Mouse (Mus musculus): ENCODE data around the gene Gga2.

Gga2 gene

DNA sequence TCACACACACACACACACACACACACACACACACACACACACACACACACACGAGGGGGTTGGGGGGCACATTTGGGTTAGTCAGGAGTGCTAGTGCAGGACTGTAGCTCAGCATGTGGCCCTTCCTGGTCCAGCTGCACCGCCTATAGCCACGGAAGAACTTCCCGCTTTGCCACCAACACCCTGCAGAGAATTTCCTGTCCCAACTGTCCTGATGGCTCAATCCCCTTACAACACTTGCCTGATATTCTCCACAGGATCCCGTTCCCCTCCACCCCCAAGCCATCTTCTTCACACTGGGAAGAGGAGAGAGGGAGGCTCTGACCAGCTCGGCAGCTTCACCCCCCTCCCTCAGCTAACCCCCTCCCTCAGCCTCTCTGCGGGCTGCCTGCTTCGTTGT is 20.6 kb downstream of the Gga2 start:
- no peak for DNase-seq (ENCODE audit: low read depth, low spot score)

DNA sequence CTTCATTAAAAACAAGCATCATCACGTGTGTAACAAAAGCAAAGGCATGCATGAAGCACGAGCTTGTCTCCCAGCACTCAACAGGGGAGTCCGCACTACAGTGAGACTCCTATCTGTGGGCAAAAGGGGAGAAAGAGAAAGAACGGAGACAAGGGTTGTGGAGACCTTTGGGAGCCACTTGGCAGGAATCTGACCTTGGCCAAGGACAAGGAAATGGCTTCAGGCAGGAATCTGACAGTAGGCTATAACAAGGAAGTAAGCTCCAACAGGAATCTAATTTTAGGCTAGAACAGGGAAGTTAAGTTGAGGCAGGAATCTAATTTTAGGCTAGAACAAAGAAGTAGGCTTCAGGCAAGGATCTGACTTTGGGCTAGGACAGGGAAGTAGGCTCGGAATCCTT is 25.1 kb downstream of the Gga2 start:
- no peak for DNase-seq (ENCODE audit: low read depth, low spot score)

GRCm38 (mm10) chr7:121981307-121981871 is 39.6 kb downstream of the Gga2 start, which contains the start of gene Cog7:
Cog7 (minus strand) TSS chr7:121981711.
- DNase-seq (ENCODE audit: low read depth, low spot score) = peak; percentile 87

DNA sequence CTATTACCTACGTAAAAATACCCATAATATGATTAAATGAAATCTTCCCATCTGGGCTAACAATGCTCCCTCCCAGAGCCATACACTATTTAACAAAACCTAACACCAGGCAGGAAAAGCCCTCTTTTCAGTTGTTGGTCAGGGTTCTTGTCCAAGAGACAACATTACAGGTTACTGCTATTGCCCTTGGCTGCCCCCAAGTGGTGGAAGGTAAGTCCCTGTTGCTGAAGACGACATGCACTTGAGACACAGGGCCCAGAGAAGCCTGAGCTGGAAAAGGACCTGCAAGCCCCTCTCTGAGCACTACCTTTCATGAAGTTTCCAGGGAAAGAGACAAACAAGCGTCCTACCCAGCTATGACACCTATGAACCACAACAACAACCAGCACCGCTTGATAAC is 46.0 kb downstream of the Gga2 start:
- DNase-seq (ENCODE audit: low read depth, low spot score) = no peak

- no peak for DNase-seq (ENCODE audit: low read depth, low spot score)
Observed at GRCm38 (mm10) chr7:121971698-121972097, 49.3 kb downstream of the Gga2 start.

DNA sequence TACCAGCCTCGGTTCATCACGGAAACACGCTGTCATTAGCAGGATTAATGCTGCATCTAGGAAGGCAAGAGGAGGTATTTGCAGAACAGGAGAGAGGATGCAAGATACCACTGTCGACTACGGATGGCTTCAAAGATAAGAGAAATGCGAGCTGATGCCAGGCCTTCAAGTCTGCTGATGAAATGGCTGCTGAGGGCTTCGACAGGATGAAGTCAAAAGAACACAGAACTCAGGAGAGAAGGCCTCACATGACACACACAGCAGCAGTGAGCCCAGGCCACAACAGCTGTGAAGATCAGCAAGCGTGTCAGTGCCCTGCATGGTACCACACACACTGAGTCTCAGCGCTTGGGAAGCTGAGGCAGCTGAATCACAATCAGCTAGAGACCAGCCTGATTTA is 50.8 kb downstream of the Gga2 start:
- no peak for DNase-seq (ENCODE audit: low read depth, low spot score)

DNA sequence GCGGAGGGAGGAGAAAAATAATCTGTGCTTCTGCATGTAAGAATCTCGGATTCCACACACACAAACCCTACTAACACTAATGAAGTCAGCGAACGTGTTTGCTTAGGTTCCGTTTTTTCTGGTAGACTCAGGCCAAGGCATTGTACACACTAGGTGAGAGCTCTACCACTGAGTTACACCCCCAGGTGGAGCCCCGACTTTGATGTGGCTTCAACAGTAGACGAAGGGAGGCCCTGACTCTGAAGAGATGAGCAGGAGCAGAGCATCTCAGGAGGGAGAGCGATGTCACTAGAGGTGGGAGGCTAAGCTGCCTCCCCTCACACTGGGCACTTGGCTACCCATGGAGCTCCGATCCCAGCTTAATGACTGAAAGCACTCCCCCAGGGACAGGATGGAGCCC is 52.2 kb downstream of the Gga2 start:
- no peak for DNase-seq (ENCODE audit: low read depth, low spot score)

DNA sequence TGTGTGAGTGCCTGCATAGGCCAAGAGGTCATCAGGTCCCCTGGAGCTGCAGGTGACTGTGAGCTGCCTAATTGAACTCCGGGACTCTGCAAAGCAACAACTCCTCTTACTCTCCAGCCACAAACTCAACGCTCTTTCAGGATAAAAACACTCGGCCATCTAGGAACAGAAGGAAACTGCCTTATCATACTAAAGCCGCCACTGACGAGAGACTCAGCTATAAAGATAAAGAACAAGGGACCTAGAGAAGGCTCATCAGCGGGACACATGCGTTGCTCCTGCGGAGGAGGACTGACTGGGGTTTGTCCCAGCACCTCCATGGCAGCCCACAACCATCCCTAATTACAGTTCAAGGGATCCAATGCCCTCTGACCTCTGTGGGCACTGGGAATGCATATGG is 52.8 kb downstream of the Gga2 start:
- DNase-seq (ENCODE audit: low read depth, low spot score) = no peak

GRCm38 (mm10) chr7:121966169-121966568 is 54.9 kb downstream of the Gga2 start:
- DNase-seq (ENCODE audit: low read depth, low spot score) = no peak

DNA sequence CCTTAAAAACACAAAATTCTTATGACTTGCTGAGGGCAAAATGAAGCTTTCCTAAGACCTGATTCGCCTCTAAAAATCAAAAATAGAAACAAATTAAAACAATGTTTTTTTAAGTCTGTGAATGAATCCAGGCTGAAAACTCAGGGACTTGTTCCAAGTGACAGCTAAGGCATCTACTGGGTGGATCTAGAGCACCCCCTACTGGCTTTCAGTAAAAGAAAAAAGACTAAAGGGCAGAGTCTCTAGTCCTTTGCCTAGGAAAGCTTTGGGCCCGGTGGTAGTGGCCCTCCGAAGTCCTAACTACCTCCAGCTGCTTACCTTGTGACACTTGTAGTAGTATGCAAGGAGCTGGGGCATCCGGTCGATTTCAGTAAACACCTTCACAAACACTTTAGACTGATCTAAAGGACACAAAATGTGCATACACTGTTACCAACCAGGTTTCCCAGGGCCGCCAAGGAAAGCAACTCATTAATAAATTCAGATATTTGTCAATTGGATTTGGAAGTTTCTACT is 57.1 kb downstream of the Gga2 start:
- DNase-seq (ENCODE audit: low read depth, low spot score) = no peak

- DNase-seq (ENCODE audit: low read depth, low spot score) = no peak
Observed at GRCm38 (mm10) chr7:121962571-121962959, 58.5 kb downstream of the Gga2 start.

DNA sequence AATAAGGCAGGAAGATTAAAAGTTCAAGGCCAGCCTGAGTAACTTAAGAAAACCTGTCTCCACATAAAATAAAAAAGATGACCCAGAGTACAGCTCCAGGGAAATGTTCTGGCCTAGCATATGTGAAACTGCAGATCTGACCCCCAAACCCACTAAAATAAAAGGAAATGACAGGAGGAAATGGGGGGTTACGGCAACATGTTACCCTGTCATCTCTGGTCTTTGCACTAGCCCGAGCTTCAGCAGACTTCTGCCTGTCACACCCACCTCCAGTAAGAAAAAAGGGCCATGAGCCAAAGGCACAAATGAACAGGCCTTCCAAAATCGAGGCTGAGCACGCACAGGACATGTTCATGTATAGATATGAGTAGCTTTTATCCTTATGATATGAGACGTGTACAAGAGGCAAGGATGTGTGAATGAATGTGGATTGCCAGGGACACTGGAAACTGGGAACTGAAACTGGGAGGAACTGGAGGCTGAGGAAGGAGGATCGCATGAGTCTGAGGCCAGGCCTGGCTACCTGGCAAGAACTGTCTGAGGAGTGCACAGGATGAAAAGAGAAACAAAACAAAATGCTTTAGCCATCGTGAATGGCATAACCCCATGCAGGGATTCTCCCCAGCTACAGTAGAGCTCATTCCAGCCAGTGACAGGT is 59.0 kb downstream of the Gga2 start:
- no peak for DNase-seq (ENCODE audit: low read depth, low spot score)

DNA sequence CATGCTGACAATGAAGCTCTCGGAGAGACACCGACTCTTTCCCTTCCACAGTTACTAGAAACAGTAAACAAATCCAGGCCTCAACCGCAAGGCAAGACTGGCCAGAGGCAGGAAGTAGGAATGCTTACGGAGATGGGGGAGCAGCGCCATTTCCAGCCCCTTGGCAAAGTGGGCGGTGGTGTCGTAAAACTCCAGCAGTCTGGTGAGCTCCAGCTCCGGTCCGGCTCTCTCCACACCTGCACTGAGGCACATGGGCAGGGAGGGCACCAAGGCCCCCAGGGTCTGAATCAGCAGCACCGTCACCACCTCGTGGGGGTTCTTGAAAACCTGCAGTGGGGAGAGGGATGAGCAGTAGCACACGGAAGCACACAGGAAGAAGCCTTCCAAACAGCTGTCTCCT is 65.2 kb downstream of the Gga2 start:
- no peak for DNase-seq (ENCODE audit: low read depth, low spot score)

DNA sequence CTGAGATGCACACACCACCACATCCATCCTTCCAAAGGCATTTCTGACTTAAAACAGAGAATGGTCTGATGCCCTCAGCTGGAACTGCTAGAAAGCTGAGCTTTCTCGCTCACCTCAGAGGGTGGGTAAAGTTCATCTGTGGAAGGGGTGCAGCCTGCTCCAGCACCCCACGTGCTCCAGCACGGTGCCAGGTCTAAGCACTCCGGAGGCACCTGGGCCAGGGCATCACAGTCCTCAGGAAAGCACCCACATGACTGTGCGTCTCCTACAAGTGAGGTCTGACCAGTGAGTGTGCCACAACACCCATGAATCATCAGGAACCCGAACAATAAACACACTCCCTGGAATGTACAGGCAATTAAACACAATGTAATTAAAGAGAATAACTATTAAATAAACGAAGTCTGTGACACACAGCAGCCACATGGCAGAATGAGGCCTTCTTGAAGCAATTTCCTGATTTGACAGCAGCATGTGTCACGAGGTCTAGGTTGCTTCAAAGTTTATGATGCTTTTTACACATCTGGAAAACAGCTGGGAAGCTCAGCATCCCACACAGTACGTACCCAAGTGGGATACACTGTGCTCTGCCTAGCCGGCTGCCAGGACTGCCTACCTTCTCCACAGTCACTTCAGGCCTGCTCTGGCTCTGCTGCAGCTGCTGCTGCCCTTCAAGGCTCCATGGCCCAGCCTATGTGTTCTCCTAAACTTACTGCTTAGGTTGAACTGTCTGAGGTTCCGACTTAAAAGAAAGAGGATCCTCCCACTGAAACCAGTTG is 65.9 kb downstream of the Gga2 start:
- no peak for DNase-seq (ENCODE audit: low read depth, low spot score)

DNA sequence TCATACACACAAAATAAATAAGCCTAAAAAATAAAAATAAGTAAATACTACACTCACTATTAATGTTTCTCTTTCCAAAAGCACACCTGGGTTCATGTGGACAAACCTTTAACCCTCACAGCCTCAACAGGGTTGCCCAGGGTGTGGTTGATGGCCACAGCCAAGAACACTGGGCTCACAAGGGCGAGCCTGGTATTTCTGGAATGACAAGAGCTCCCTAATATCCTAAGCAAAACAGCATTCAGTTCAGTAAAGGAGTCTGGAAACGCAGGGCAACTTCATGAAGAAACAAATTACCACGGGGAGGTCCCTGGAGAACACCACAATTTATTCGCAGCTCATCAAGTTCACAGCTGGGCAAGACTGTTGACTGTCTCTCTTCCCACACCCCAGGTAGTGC is 73.5 kb downstream of the Gga2 start:
- no peak for DNase-seq (ENCODE audit: low read depth, low spot score)

DNA sequence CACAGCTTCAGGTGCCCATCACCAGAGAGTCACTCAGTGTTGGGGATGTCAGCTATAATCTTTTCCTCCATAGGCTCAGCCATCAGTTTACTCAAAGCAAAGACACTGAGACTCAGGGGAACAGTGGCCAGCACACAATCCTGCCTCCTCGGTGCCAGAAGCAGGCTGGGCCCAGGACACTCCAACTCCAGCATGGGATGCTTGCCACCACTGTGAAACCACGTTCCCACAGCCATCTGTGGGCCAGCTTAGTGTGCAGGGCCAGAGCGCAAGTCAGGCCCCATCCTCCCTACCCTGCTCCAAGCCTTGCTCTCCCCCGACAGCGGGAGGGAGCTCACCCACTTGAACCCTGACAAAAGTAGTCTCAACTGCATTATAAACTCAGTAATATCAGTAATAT is 74.8 kb downstream of the Gga2 start:
- no peak for DNase-seq (ENCODE audit: low read depth, low spot score)

GRCm38 (mm10) chr7:121942371-121942770 is 78.7 kb downstream of the Gga2 start:
- no peak for DNase-seq (ENCODE audit: low read depth, low spot score)

DNA sequence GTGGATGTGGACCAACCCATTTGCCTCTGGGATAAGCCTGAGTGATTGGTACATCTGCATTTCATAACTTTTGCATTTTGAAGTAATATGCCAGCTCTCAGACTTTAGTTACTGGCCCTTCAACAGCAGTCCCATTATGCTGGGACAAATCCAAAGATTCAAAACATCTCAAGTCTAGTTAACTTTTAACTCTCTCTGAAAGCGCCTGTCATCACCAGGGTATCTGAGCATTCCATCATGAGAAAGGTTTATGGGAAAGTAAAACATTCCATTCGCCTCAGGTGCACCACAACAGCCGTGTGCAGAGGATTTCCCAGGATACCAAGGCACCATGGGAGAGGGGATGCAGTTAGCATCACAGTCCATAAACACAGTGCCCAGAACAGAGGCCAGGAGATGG is 79.4 kb downstream of the Gga2 start:
- no peak for DNase-seq (ENCODE audit: low read depth, low spot score)

- DNase-seq (ENCODE audit: low read depth, low spot score) = no peak
Observed at GRCm38 (mm10) chr7:121941016-121941415, 80.0 kb downstream of the Gga2 start.

DNA sequence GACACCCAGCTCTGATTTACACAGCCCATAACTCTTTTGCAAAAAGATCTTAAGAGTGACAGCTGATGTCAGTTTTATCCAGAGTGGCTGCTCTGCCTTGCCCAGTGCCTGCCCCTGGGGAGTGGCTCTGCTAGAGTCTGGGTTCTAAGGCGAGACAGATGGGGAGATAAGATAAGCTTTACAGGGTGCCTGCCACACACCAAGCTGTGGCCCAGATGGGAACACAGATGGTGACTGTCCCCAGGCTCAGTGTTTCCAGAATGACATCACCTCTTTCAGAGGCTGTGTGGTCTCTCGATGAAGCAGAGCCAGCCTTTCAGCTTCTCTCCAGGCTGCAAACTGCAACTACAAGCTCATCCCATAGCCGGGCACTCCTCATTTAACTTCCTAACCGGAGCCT is 81.3 kb downstream of the Gga2 start:
- DNase-seq (ENCODE audit: low read depth, low spot score) = no peak

DNA sequence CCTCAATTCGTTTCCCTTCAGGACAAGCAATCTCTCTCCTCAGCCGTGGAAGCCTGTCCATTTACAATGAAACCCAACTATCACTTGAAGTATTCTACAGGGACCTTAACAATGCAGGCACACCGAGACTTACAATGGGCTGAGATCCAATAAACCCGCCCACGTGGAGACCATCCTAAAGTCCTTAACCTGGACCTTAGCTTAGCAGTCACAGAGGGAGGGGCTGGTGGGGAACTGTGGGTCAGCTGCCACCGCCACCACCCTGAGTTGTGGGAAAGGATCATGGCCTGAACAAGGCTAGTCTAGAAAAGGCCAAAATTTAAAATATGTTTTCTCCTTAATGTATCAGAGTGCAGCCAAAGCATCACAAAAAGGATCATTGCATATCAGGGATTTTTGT is 81.8 kb downstream of the Gga2 start:
- no peak for DNase-seq (ENCODE audit: low read depth, low spot score)

GRCm38 (mm10) chr7:121938124-121938891 is 82.7 kb downstream of the Gga2 start:
- DNase-seq (ENCODE audit: low read depth, low spot score) = no peak

All from WW6 (cell line).